Mouse (Mus musculus): ENCODE measurements around the gene Lrrc1.

- TF ChIP-seq CTCF (conservative IDR thresholded peaks at IDR 0.05; ENCODE audit: insufficient read depth, insufficient read length, low read depth, low read length) (no peak), POLR2A (IDR thresholded peaks at IDR 0.05; ENCODE audit: low read depth, low read length) (no peak)
Measured at GRCm38 (mm10) chr9:77498406-77498805, 46.3 kb downstream of the Lrrc1 start.

Measured in kidney, adult 2 months (tissue).